Mouse (Mus musculus) embryonic fibroblast, embryonic 13.5 days (primary cell): ENCODE data around the gene Cyth1.

Experiments
- CTCF ChIP-seq: IDR thresholded peaks from 2 replicates; pipeline ENCODE4 v1.5.1; 2011; ENCODE audit warnings: mild to moderate bottlenecking, control low read depth, low read length, moderate library complexity, borderline replicate concordance; ENCODE audit not compliant: insufficient read depth
- POLR2A ChIP-seq: IDR thresholded peaks from 2 replicates; pipeline ENCODE4 v1.6.1; 2011; ENCODE audit warnings: low read depth, mild to moderate bottlenecking, control low read depth, low read length, moderate library complexity

DNA sequence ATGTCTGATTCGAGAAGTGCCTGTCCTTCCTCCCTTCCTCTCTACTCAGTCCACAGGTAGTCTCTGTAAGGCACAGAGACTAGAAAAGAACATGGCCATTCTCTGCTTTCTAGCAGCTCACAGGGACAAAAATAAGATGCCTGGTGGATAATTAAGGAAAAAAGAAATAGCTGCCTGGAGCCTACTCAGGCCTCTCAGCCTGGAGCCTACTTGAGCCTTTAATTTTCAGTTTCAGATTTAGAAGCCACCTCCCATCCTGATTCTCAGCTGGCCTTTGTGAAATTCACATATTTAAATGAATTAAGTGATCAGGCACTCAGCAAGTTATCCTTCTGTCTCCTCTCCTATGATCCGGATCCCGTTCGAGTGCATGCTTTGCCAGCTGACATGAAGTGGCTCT is 66.0 kb downstream of the Cyth1 start:
- TF ChIP-seq CTCF (no peak), POLR2A (no peak)
